Mouse (Mus musculus): Measurements from ENCODE around the gene Retreg3. TPM values are rescaled to one million over a fixed set of nuclear protein-coding genes. Genes with fewer than 3 reads are reported as not detected.
A peak's percentile ranks its signal among the peaks of the same experiment; 100 is the strongest.

Retreg3 gene
- polyA plus RNA-seq, 1 experiment from 2014 or later: 14.0 TPM

DNA sequence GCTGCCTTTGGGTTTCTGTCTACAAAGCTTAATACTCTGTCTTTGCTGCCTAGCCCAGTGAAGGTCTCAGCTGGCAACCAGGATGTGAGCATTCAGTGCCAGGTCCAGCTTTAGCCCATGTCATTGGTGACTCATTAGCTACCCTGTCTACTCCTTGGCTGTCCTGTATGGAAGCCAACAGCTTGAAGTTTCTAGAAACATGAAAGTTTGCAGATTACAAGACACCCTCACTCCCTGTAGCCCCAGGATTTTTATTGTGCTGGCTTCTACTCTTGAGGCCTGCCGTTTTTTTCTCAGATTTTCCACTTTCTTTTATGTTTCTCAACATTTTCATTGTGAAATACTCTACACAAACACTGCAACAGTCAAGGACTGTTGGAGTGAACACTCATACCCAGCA, 29.8 kb downstream of the Retreg3 start:
- Histone ChIP-seq H3K9ac (ENCODE audit: low read length) (no peak overlapping the region), H3K4me3 (ENCODE audit: low read depth, low read length) (no peak overlapping the region), H3K4me1 (ENCODE audit: control insufficient read depth, insufficient read depth, low read length) (peaks cover 21% of the 10 kb centered on the region), H3K36me3 (ENCODE audit: control insufficient read depth, insufficient read depth, low read length) (peaks cover 58% of the 10 kb centered on the region), H3K27ac (ENCODE audit: low read depth, low read length) (no peak overlapping the region), H3K4me2 (ENCODE audit: low read length) (no peak overlapping the region), H3K9me3 (replicated peaks; ENCODE audit: control insufficient read depth, low read length) (no peaks in the 10 kb centered on the region), H3K27me3 (replicated peaks; ENCODE audit: control insufficient read depth, insufficient read depth, low read length) (no peaks in the 10 kb centered on the region)
- DNase-seq (ENCODE audit: low spot score): no peak
- 83% methylated on average over 1 of the region's 1 CpGs for WGBS
- ATAC-seq: no peak

DNA sequence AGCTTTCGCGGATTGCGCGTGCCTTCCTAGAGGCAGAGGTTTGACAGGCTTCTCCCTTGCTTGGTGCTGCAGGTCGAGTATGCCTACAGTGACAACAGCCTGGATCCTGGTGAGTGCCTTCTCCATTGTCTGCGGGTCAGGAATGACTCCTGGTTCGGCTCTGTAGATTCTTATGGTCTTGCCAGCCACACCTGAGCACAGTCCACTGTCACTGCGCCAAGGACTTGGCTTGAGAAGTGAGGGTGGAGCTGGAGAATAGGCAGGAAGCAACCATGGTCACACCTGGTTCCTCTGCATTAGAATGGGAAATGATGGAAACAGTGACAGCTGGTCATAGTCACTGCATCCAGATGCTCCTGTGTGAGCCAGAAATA, 32.0 kb downstream of the Retreg3 start:
- peak overlapping the region; percentile 82 for H3K27ac ChIP-seq (ENCODE audit: low read depth, low read length)
- WGBS: 7% methylated on average over 8 of the region's 8 CpGs
- peak overlapping the region; percentile 81 for H3K4me3 ChIP-seq (ENCODE audit: low read depth, low read length)
- no peaks in the 10 kb centered on the region for H3K27me3 ChIP-seq (replicated peaks; ENCODE audit: control insufficient read depth, insufficient read depth, low read length)
- DNase-seq (ENCODE audit: low spot score) (no peak), ATAC-seq (no peak)
- H3K4me2 ChIP-seq (ENCODE audit: low read length): peak overlapping the region; percentile 93
- peak overlapping the region; percentile 84 for H3K9ac ChIP-seq (ENCODE audit: low read length)
- peaks cover 48% of the 10 kb centered on the region for H3K36me3 ChIP-seq (ENCODE audit: control insufficient read depth, insufficient read depth, low read length)
- peaks cover 23% of the 10 kb centered on the region for H3K4me1 ChIP-seq (ENCODE audit: control insufficient read depth, insufficient read depth, low read length)
- H3K9me3 ChIP-seq (replicated peaks; ENCODE audit: control insufficient read depth, low read length): no peaks in the 10 kb centered on the region

GRCm38 (mm10) chr11:101086756-101087681, 32.7 kb downstream of the Retreg3 start, which contains the start of gene Mlx:
Mlx (plus strand) TSS chr11:101087277.
- DNase-seq (ENCODE audit: low spot score): peak; percentile 97
- Histone ChIP-seq H3K9ac (ENCODE audit: low read length) (peak within 1 kb of the TSS; percentile 84), H3K27ac (ENCODE audit: low read depth, low read length) (peak within 1 kb of the TSS; percentile 82), H3K36me3 (ENCODE audit: control insufficient read depth, insufficient read depth, low read length) (peaks cover 42% of the 10 kb centered on the region), H3K4me3 (ENCODE audit: low read depth, low read length) (peak within 1 kb of the TSS; percentile 81), H3K27me3 (replicated peaks; ENCODE audit: control insufficient read depth, insufficient read depth, low read length) (no peaks in the 10 kb centered on the region), H3K4me1 (ENCODE audit: control insufficient read depth, insufficient read depth, low read length) (peaks cover 23% of the 10 kb centered on the region), H3K4me2 (ENCODE audit: low read length) (peak within 1 kb of the TSS; percentile 93), H3K9me3 (replicated peaks; ENCODE audit: control insufficient read depth, low read length) (no peaks in the 10 kb centered on the region)
- peak; percentile 84 for ATAC-seq
- 2% methylated on average over 52 of the region's 52 CpGs for WGBS

- Histone ChIP-seq H3K9me3 (replicated peaks; ENCODE audit: control insufficient read depth, low read length) (no peaks in the 10 kb centered on the region), H3K4me3 (ENCODE audit: low read depth, low read length) (peak overlapping the region; percentile 81; the same call in 1 of the 2 replicates), H3K4me1 (ENCODE audit: control insufficient read depth, insufficient read depth, low read length) (peaks cover 23% of the 10 kb centered on the region), H3K27me3 (replicated peaks; ENCODE audit: control insufficient read depth, insufficient read depth, low read length) (0 out of 2 replicates have a peak, but pooled peaks cover 1% of the 10 kb centered on the region), H3K4me2 (ENCODE audit: low read length) (peak overlapping the region; percentile 93), H3K9ac (ENCODE audit: low read length) (peak overlapping the region; percentile 84), H3K27ac (ENCODE audit: low read depth, low read length) (peak overlapping the region; percentile 82), H3K36me3 (ENCODE audit: control insufficient read depth, insufficient read depth, low read length) (peaks cover 34% of the 10 kb centered on the region)
- no peak for DNase-seq (ENCODE audit: low spot score)
- no peak for ATAC-seq
- 83% methylated on average over 6 of the region's 6 CpGs for WGBS
These were observed 33.4 kb downstream of the Retreg3 start for GRCm38 (mm10) chr11:101086323-101086674.

- Histone ChIP-seq H3K4me2 (ENCODE audit: low read length) (no peak overlapping the region), H3K4me3 (ENCODE audit: low read depth, low read length) (no peak overlapping the region), H3K9me3 (replicated peaks; ENCODE audit: control insufficient read depth, low read length) (no peaks in the 10 kb centered on the region), H3K9ac (ENCODE audit: low read length) (no peak overlapping the region), H3K27ac (ENCODE audit: low read depth, low read length) (no peak overlapping the region), H3K4me1 (ENCODE audit: control insufficient read depth, insufficient read depth, low read length) (peaks cover 23% of the 10 kb centered on the region), H3K27me3 (replicated peaks; ENCODE audit: control insufficient read depth, insufficient read depth, low read length) (peaks cover 6% of the 10 kb centered on the region; the same call in 1 of the 2 replicates), H3K36me3 (ENCODE audit: control insufficient read depth, insufficient read depth, low read length) (peaks cover 29% of the 10 kb centered on the region)
- DNase-seq (ENCODE audit: low spot score) (no peak), ATAC-seq (no peak)
- WGBS: 92% methylated on average over 18 of the region's 18 CpGs
These were observed 33.9 kb downstream of the Retreg3 start for GRCm38 (mm10) chr11:101085617-101086322.

DNA sequence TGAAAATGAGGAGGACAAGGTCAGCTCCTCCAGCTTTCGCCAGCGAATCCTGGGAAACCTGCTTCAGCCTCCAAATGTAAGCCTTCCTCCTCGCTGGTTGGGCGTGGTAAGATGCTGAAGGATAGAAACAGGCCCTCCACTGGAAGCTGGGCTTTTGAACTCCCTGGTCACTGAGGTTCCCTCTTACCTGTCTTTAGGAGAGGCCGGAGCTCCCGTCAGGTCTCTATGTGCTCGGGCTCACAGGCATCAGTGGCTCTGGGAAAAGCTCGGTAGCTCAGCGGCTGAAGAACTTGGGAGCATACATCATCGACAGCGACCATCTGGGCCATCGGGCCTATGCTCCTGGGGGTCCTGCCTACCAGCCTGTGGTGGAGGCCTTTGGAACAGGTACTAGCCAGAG, 34.9 kb downstream of the Retreg3 start:
- DNase-seq (ENCODE audit: low spot score) (no peak), ATAC-seq (no peak)
- Histone ChIP-seq H3K9ac (ENCODE audit: low read length) (no peak overlapping the region), H3K4me2 (ENCODE audit: low read length) (no peak overlapping the region), H3K9me3 (replicated peaks; ENCODE audit: control insufficient read depth, low read length) (no peaks in the 10 kb centered on the region), H3K36me3 (ENCODE audit: control insufficient read depth, insufficient read depth, low read length) (peaks cover 20% of the 10 kb centered on the region), H3K4me1 (ENCODE audit: control insufficient read depth, insufficient read depth, low read length) (peaks cover 23% of the 10 kb centered on the region), H3K27me3 (replicated peaks; ENCODE audit: control insufficient read depth, insufficient read depth, low read length) (peaks cover 16% of the 10 kb centered on the region), H3K4me3 (ENCODE audit: low read depth, low read length) (no peak overlapping the region), H3K27ac (ENCODE audit: low read depth, low read length) (no peak overlapping the region)
- WGBS: 94% methylated on average over 12 of the region's 12 CpGs

- no peak overlapping the region for H3K4me3 ChIP-seq (ENCODE audit: low read depth, low read length)
- no peak overlapping the region for H3K27ac ChIP-seq (ENCODE audit: low read depth, low read length)
- H3K4me1 ChIP-seq (ENCODE audit: control insufficient read depth, insufficient read depth, low read length): peaks cover 25% of the 10 kb centered on the region
- ATAC-seq (no peak), DNase-seq (ENCODE audit: low spot score) (no peak)
- H3K9ac ChIP-seq (ENCODE audit: low read length): no peak overlapping the region
- WGBS: 85% methylated on average over 14 of the region's 14 CpGs
- peaks cover 14% of the 10 kb centered on the region for H3K36me3 ChIP-seq (ENCODE audit: control insufficient read depth, insufficient read depth, low read length)
- no peaks in the 10 kb centered on the region for H3K9me3 ChIP-seq (replicated peaks; ENCODE audit: control insufficient read depth, low read length)
- H3K27me3 ChIP-seq (replicated peaks; ENCODE audit: control insufficient read depth, insufficient read depth, low read length): peaks cover 22% of the 10 kb centered on the region
- no peak overlapping the region for H3K4me2 ChIP-seq (ENCODE audit: low read length)
These were observed 35.4 kb downstream of the Retreg3 start for GRCm38 (mm10) chr11:101084246-101084645.

GRCm38 (mm10) chr11:101083083-101083697, 36.5 kb downstream of the Retreg3 start:
- Histone ChIP-seq H3K27ac (ENCODE audit: low read depth, low read length) (peak overlapping the region; percentile 76), H3K27me3 (replicated peaks; ENCODE audit: control insufficient read depth, insufficient read depth, low read length) (peaks cover 32% of the 10 kb centered on the region), H3K36me3 (ENCODE audit: control insufficient read depth, insufficient read depth, low read length) (peaks cover 6% of the 10 kb centered on the region; the same call in 1 of the 2 replicates), H3K4me2 (ENCODE audit: low read length) (peak overlapping the region; percentile 99), H3K4me3 (ENCODE audit: low read depth, low read length) (peak overlapping the region; percentile 84), H3K4me1 (ENCODE audit: control insufficient read depth, insufficient read depth, low read length) (peaks cover 22% of the 10 kb centered on the region), H3K9me3 (replicated peaks; ENCODE audit: control insufficient read depth, low read length) (no peaks in the 10 kb centered on the region), H3K9ac (ENCODE audit: low read length) (peak overlapping the region; percentile 91)
- WGBS: 34% methylated on average over 19 of the region's 19 CpGs
- no peak for ATAC-seq
- DNase-seq (ENCODE audit: low spot score): no peak

All from forebrain, embryonic 14.5 days (tissue).